Mouse (Mus musculus) embryonic stem cell, embryonic (primary cell): ENCODE measurements at regions not wholly inside any gene's neighbourhood (a gene's known extent, or its start where the extent isn't known, plus 50 kb on each side); places are given as distances from the start of the nearest gene placed in this dataset.

Experiments used
- CTCF ChIA-PET, 4 experiments: fragments of 300-600 bp in 2 of 4; fragments of 350-600 bp in 2 of 4; sonication (Branson Sonifier 250); formaldehyde crosslinking; loops; one replicate each; lab custom pipeline; 2022; ENCODE audit warnings: inconsistent platforms in 2 of 4; lab: Charles Lee
- POLR2A ChIA-PET, 4 experiments: fragments of 300-600 bp in 2 of 4; fragments of 350-600 bp in 2 of 4; sonication (Branson Sonifier 250); formaldehyde crosslinking; loops; one replicate each; lab custom pipeline; 2022; ENCODE audit warnings: antibody characterized with exemption in 4 of 4, inconsistent platforms in 1 of 4; lab: Charles Lee

GRCm38 (mm10) chr12:12827379-12827778 is 114.3 kb downstream of the Mycn start:
- ChIA-PET POLR2A (interaction anchor here (0.6 to 2.9 kb wide), 18 partner anchors 9 to 113 kb away, joined by 3 to 27 read pairs (median 3); no protein-coding TSS in a partner anchor), CTCF (interaction anchor here in 2 of 4 experiments (0.6 to 1.9 kb wide), 2 partner anchors 112 to 513 kb away, joined by 3 to 4 read pairs; no protein-coding TSS in a partner anchor)

- CTCF ChIA-PET, result interaction anchor here in 1 of 4 experiments (0.7 to 1.9 kb wide), 2 partner anchors 113 to 203 kb away, joined by 3 to 4 read pairs; no protein-coding TSS in a partner anchor
- POLR2A ChIA-PET, result interaction anchor here in 3 of 4 experiments (0.6 to 2.9 kb wide), 10 partner anchors 13 to 114 kb away, joined by 3 to 27 read pairs (median 5); no protein-coding TSS in a partner anchor
Observed at GRCm38 (mm10) chr12:12826431-12826830, 115.3 kb downstream of the Mycn start.

- POLR2A ChIA-PET, result interaction anchor here in 2 of 4 experiments (0.6 to 2.9 kb wide), 6 partner anchors 13 to 53 kb away, joined by 3 to 27 read pairs (median 6); no protein-coding TSS in a partner anchor
- CTCF ChIA-PET, result interaction anchor here in 2 of 4 experiments (0.7 to 1.9 kb wide), 3 partner anchors 20 to 203 kb away, joined by 3 to 4 read pairs (median 3); no protein-coding TSS in a partner anchor
Observed at GRCm38 (mm10) chr12:12825842-12826241, 115.9 kb downstream of the Mycn start.

GRCm38 (mm10) chr12:12821473-12821872 is 120.2 kb downstream of the Mycn start:
- POLR2A ChIA-PET, result interaction anchor here (0.5 to 4.7 kb wide), 24 partner anchors 9 to 186 kb away, joined by 3 to 44 read pairs (median 4); partner anchors contain the start of gene Mycn (in 1 of the 4)
- CTCF ChIA-PET, result interaction anchor here in 2 of 4 experiments (0.7 to 1.5 kb wide), 2 partner anchors 11 to 199 kb away, joined by 3 to 5 read pairs; no protein-coding TSS in a partner anchor

GRCm38 (mm10) chr12:12820668-12821351 is 120.9 kb downstream of the Mycn start:
- CTCF ChIA-PET, result interaction anchor here in 2 of 4 experiments (0.7 to 1.5 kb wide), 2 partner anchors 119 to 198 kb away, joined by 5 to 7 read pairs; no protein-coding TSS in a partner anchor
- POLR2A ChIA-PET, result interaction anchor here (0.5 to 4.7 kb wide), 30 partner anchors 9 to 121 kb away, joined by 3 to 44 read pairs (median 4); partner anchors contain the start of gene Mycn (in 2 of the 4)

GRCm38 (mm10) chr12:12819746-12820145 is 122.0 kb downstream of the Mycn start:
- CTCF ChIA-PET, result interaction anchor here in 2 of 4 experiments (0.6 to 0.7 kb wide), 2 partner anchors 120 to 154 kb away, joined by 7 read pairs; no protein-coding TSS in a partner anchor
- POLR2A ChIA-PET, result interaction anchor here in 3 of 4 experiments (0.5 to 4.7 kb wide), 24 partner anchors 10 to 412 kb away, joined by 3 to 44 read pairs (median 6); partner anchors contain the start of gene Mycn (in 3 of the 3)

GRCm38 (mm10) chr12:12814693-12815092 is 127.0 kb downstream of the Mycn start:
- CTCF ChIA-PET, result interaction anchor here in 1 of 4 experiments (0.8 kb wide), 1 partner anchor 127 kb away, joined by 3 read pairs; the partner anchor contains the start of gene Mycn
- POLR2A ChIA-PET, result interaction anchor here in 3 of 4 experiments (0.5 to 6.8 kb wide), 12 partner anchors 13 to 129 kb away, joined by 3 to 100 read pairs (median 5); no protein-coding TSS in a partner anchor

- ChIA-PET POLR2A (interaction anchor here (0.6 to 6.8 kb wide), 33 partner anchors 9 to 533 kb away, joined by 3 to 100 read pairs (median 3); partner anchors contain the start of gene Mycn (in 2 of the 4)), CTCF (interaction anchor here (0.6 to 1.6 kb wide), 7 partner anchors 24 to 312 kb away, joined by 3 to 9 read pairs (median 4); no protein-coding TSS in a partner anchor)
Observed at GRCm38 (mm10) chr12:12812873-12813272, 128.8 kb downstream of the Mycn start.

GRCm38 (mm10) chr12:12810943-12811342 is 130.8 kb downstream of the Mycn start:
- ChIA-PET CTCF (interaction anchor here in 1 of 4 experiments (0.6 kb wide), 1 partner anchor 178 kb away, joined by 5 read pairs; no protein-coding TSS in a partner anchor), POLR2A (interaction anchor here in 3 of 4 experiments (0.6 to 6.8 kb wide), 33 partner anchors 9 to 132 kb away, joined by 3 to 100 read pairs (median 7); partner anchors contain the start of gene Mycn (in 1 of the 3))

- CTCF ChIA-PET, result interaction anchor here in 1 of 4 experiments (0.6 kb wide), 1 partner anchor 177 kb away, joined by 5 read pairs; no protein-coding TSS in a partner anchor
- POLR2A ChIA-PET, result interaction anchor here in 3 of 4 experiments (0.6 to 6.8 kb wide), 40 partner anchors 8 to 633 kb away, joined by 3 to 100 read pairs (median 5); partner anchors contain the start of gene Mycn (in 1 of the 3)
Observed at GRCm38 (mm10) chr12:12810159-12810885, 131.4 kb downstream of the Mycn start.

GRCm38 (mm10) chr12:12808120-12808519 is 133.6 kb downstream of the Mycn start:
- POLR2A ChIA-PET, result interaction anchor here in 3 of 4 experiments (0.6 to 3.6 kb wide), 4 partner anchors 8 to 24 kb away, joined by 4 to 37 read pairs (median 12); no protein-coding TSS in a partner anchor
- CTCF ChIA-PET, result interaction anchor here in 1 of 4 experiments (0.6 kb wide), 1 partner anchor 34 kb away, joined by 3 read pairs; no protein-coding TSS in a partner anchor

GRCm38 (mm10) chr12:12803602-12804001 is 138.1 kb downstream of the Mycn start:
- CTCF ChIA-PET, result interaction anchor here in 1 of 4 experiments (0.5 kb wide), 1 partner anchor 180 kb away, joined by 4 read pairs; no protein-coding TSS in a partner anchor
- POLR2A ChIA-PET, result interaction anchor here (0.7 to 8.5 kb wide), 17 partner anchors 9 to 138 kb away, joined by 3 to 158 read pairs (median 3); partner anchors contain the start of gene Mycn (in 3 of the 4)

GRCm38 (mm10) chr12:12802396-12802795 is 139.3 kb downstream of the Mycn start:
- CTCF ChIA-PET, result interaction anchor here in 2 of 4 experiments (0.7 to 0.9 kb wide), 2 partner anchors 14 to 19 kb away, joined by 3 read pairs; no protein-coding TSS in a partner anchor
- POLR2A ChIA-PET, result interaction anchor here in 3 of 4 experiments (0.6 to 8.5 kb wide), 28 partner anchors 8 to 139 kb away, joined by 3 to 158 read pairs (median 5); partner anchors contain the start of gene Mycn (in 1 of the 3)

GRCm38 (mm10) chr12:12801700-12802099 is 140.0 kb downstream of the Mycn start:
- CTCF ChIA-PET, result interaction anchor here in 1 of 4 experiments (1.6 kb wide), 1 partner anchor 10 kb away, joined by 6 read pairs; no protein-coding TSS in a partner anchor
- POLR2A ChIA-PET, result interaction anchor here in 3 of 4 experiments (0.8 to 8.5 kb wide), 28 partner anchors 9 to 139 kb away, joined by 3 to 158 read pairs (median 6); partner anchors contain the start of gene Mycn (in 1 of the 3)

GRCm38 (mm10) chr12:12800120-12800519 is 141.6 kb downstream of the Mycn start:
- CTCF ChIA-PET, result interaction anchor here in 2 of 4 experiments (0.6 to 0.8 kb wide), 2 partner anchors 11 to 632 kb away, joined by 3 read pairs; no protein-coding TSS in a partner anchor
- POLR2A ChIA-PET, result interaction anchor here in 3 of 4 experiments (0.6 to 8.5 kb wide), 18 partner anchors 9 to 142 kb away, joined by 3 to 158 read pairs (median 6); partner anchors contain the start of gene Mycn (in 2 of the 3)

- CTCF ChIA-PET, result interaction anchor here in 3 of 4 experiments (0.9 to 3.1 kb wide), 7 partner anchors 11 to 152 kb away, joined by 3 to 27 read pairs (median 4); partner anchors contain the start of gene Mycn (in 1 of the 3)
- POLR2A ChIA-PET, result interaction anchor here (0.6 to 17.1 kb wide), 64 partner anchors 8 to 518 kb away, joined by 3 to 411 read pairs (median 6); partner anchors contain the start of gene Mycn (in 4 of the 4)
Observed at GRCm38 (mm10) chr12:12789052-12789451, 152.7 kb downstream of the Mycn start.
